Mouse (Mus musculus) heart, embryonic 12.5 days (tissue): Measurements from ENCODE around the gene Ppp6r3. TPM values are rescaled to one million over a fixed set of nuclear protein-coding genes. Genes with fewer than 3 reads are reported as not detected.

ENCODE experiments used
- ATAC-seq: fragments of 200-750 bp; cut with Nextera tagmentation; 2 replicates; pipeline ENCODE4 v1.8.0; 2017; ENCODE audit warnings: moderate TSS enrichment, moderate library complexity; ENCODE audit not compliant: insufficient number of reproducible peaks, low FRiP score
- H3K27ac ChIP-seq: fragments of 300-500 bp; sonication (generic); 2 replicates; pipeline ENCODE4 v1.5.1; 2016; ENCODE audit warnings: mild to moderate bottlenecking, moderate library complexity; ENCODE audit not compliant: poor library complexity, severe bottlenecking
- H3K27me3 ChIP-seq: fragments of 300-500 bp; sonication (generic); replicated peaks from 2 replicates; pipeline ENCODE4 v1.6.1; 2016; ENCODE audit warnings: mild to moderate bottlenecking, moderate library complexity
- H3K36me3 ChIP-seq: fragments of 300-500 bp; sonication (generic); 2 replicates; pipeline ENCODE4 v1.6.1; 2016; ENCODE audit warnings: mild to moderate bottlenecking, moderate library complexity
- H3K4me1 ChIP-seq: fragments of 300-500 bp; sonication (generic); replicated peaks from 2 replicates; pipeline ENCODE4 v1.6.1; 2016; ENCODE audit warnings: mild to moderate bottlenecking
- H3K4me2 ChIP-seq: fragments of 300-500 bp; sonication (generic); 2 replicates; pipeline ENCODE4 v1.6.1; 2016; ENCODE audit warnings: mild to moderate bottlenecking, moderate library complexity
- H3K4me3 ChIP-seq: fragments of 300-500 bp; sonication (generic); 2 replicates; pipeline ENCODE4 v1.5.1; 2016; ENCODE audit warnings: mild to moderate bottlenecking
- H3K9ac ChIP-seq: fragments of 300-500 bp; sonication (generic); 2 replicates; pipeline ENCODE4 v1.6.1; 2016; ENCODE audit warnings: mild to moderate bottlenecking, moderate library complexity
- H3K9me3 ChIP-seq: fragments of 300-500 bp; sonication (generic); replicated peaks from 2 replicates; pipeline ENCODE4 v1.6.1; 2016; ENCODE audit warnings: mild to moderate bottlenecking, moderate library complexity
- WGBS: fragments of 180-500 bp; shearing (Covaris S2); methylation state at CpG from one replicate; pipeline ENCODE4 v1.1.7; 2016; 5-methylcytosine and 5-hydroxymethylcytosine counted together
- polyA plus RNA-seq: library from polyadenylated mRNA; unstranded; fragments of >200 nt; fragmentation: Nextera tagmentation; extraction: Ambion mirVana; gene quantifications from 2 replicates; pipeline ENCODE4 v1.2.1, GENCODE M21; 2016

Gene Ppp6r3
- polyA plus RNA-seq, 1 experiment from 2014 or later = 59.5 TPM

GRCm38 (mm10) chr19:3519471-3520169 lies 55.9 kb downstream of the Ppp6r3 start:
- Histone ChIP-seq H3K9me3 (no peaks in the 10 kb centered on the region), H3K36me3 (peaks cover 68% of the 10 kb centered on the region), H3K27me3 (no peaks in the 10 kb centered on the region), H3K27ac (no peak overlapping the region), H3K4me3 (no peak overlapping the region), H3K4me1 (no peaks in the 10 kb centered on the region), H3K9ac (no peak overlapping the region), H3K4me2 (no peak overlapping the region)
- 94% methylated on average over 4 of the region's 4 CpGs for WGBS
- ATAC-seq = no peak

DNA sequence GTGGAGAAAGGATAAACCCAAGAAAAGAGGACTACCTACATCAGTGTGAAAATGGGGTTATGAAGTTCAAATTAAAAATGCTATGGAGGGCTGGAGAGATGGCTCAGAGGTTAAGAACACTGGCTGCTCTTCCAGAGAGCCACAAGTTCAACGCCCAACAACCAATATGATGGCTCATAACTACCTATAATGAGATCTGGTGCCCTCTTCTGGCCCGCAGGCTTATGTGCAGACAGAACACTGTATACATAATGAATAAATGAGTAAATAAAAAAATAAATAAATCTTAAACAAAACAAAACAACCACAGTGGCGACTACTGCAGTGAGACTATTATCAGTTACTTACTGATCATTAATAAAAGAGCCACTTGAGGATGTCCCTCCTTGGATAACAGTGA lies 78.3 kb downstream of the Ppp6r3 start:
- H3K9me3 ChIP-seq = no peaks in the 10 kb centered on the region
- 88% methylated on average over 3 of the region's 3 CpGs for WGBS
- H3K4me2 ChIP-seq = no peak overlapping the region
- H3K27ac ChIP-seq = no peak overlapping the region
- H3K9ac ChIP-seq = no peak overlapping the region
- 0 out of 2 replicates have a peak, but pooled peaks cover 6% of the 10 kb centered on the region for H3K4me1 ChIP-seq
- H3K4me3 ChIP-seq = no peak overlapping the region
- H3K27me3 ChIP-seq = no peaks in the 10 kb centered on the region
- no peak for ATAC-seq
- H3K36me3 ChIP-seq = peaks cover 70% of the 10 kb centered on the region

GRCm38 (mm10) chr19:3489826-3490225 lies 85.7 kb downstream of the Ppp6r3 start:
- ATAC-seq = no peak
- WGBS = 92% methylated on average over 4 of the region's 4 CpGs
- Histone ChIP-seq H3K4me1 (no peaks in the 10 kb centered on the region), H3K27ac (no peak overlapping the region), H3K9me3 (0 out of 2 replicates have a peak, but pooled peaks cover 2% of the 10 kb centered on the region), H3K4me3 (no peak overlapping the region), H3K4me2 (no peak overlapping the region), H3K9ac (no peak overlapping the region), H3K27me3 (no peaks in the 10 kb centered on the region), H3K36me3 (peaks cover 91% of the 10 kb centered on the region)

DNA sequence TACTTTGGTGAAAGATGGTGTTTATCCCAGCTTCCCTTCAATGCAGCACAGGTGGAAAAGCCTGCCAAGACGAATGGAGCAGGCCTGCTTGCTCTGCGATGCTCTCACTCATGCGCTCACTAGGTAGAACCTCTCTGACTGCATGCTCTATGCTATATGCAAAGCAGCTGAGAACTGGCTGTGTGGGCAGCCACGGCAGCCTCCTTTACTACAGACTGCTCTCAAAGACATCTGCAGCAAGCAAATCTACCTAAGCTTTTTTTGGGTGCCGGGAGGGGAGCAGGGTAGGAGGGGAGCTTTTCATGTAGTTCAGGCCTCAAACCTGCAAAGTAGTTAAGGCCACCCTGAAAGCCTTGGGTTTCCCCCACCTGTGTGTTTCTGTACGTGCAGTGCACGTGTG lies 92.7 kb downstream of the Ppp6r3 start:
- ATAC-seq = no peak
- 93% methylated on average over 7 of the region's 7 CpGs for WGBS
- 0 out of 2 replicates have a peak, but pooled peaks cover 2% of the 10 kb centered on the region for H3K9me3 ChIP-seq
- no peak overlapping the region for H3K4me3 ChIP-seq
- no peak overlapping the region for H3K27ac ChIP-seq
- no peaks in the 10 kb centered on the region for H3K4me1 ChIP-seq
- no peak overlapping the region for H3K9ac ChIP-seq
- H3K27me3 ChIP-seq = no peaks in the 10 kb centered on the region
- H3K4me2 ChIP-seq = no peak overlapping the region
- H3K36me3 ChIP-seq = peaks cover 82% of the 10 kb centered on the region

- Histone ChIP-seq H3K4me3 (no peak overlapping the region), H3K9ac (no peak overlapping the region), H3K27me3 (no peaks in the 10 kb centered on the region), H3K36me3 (peaks cover 77% of the 10 kb centered on the region), H3K9me3 (no peaks in the 10 kb centered on the region), H3K4me2 (no peak overlapping the region), H3K4me1 (no peaks in the 10 kb centered on the region; the same call in 1 of the 2 replicates), H3K27ac (no peak overlapping the region)
- 87% methylated on average over 8 of the region's 8 CpGs for WGBS
- ATAC-seq = no peak
Observed at GRCm38 (mm10) chr19:3480101-3480500, 95.4 kb downstream of the Ppp6r3 start.

- no peak for ATAC-seq
- Histone ChIP-seq H3K4me1 (no peaks in the 10 kb centered on the region; the same call in 1 of the 2 replicates), H3K4me3 (no peak overlapping the region), H3K4me2 (no peak overlapping the region), H3K27ac (no peak overlapping the region), H3K9me3 (no peaks in the 10 kb centered on the region), H3K27me3 (no peaks in the 10 kb centered on the region), H3K9ac (no peak overlapping the region), H3K36me3 (peaks cover 80% of the 10 kb centered on the region)
- WGBS = 91% methylated on average over 3 of the region's 3 CpGs
Observed at GRCm38 (mm10) chr19:3476996-3477395, 98.6 kb downstream of the Ppp6r3 start.

- Histone ChIP-seq H3K4me2 (no peak overlapping the region), H3K27me3 (no peaks in the 10 kb centered on the region), H3K9me3 (no peaks in the 10 kb centered on the region), H3K9ac (no peak overlapping the region), H3K27ac (no peak overlapping the region), H3K36me3 (peaks cover 92% of the 10 kb centered on the region), H3K4me1 (no peaks in the 10 kb centered on the region), H3K4me3 (no peak overlapping the region)
- WGBS = 84% methylated on average over 2 of the region's 2 CpGs
- no peak for ATAC-seq
Observed at GRCm38 (mm10) chr19:3471218-3471617, 104.3 kb downstream of the Ppp6r3 start.

GRCm38 (mm10) chr19:3467574-3467973 lies 108.0 kb downstream of the Ppp6r3 start:
- H3K4me3 ChIP-seq = no peak overlapping the region
- H3K9me3 ChIP-seq = no peaks in the 10 kb centered on the region
- no peak overlapping the region for H3K9ac ChIP-seq
- H3K4me2 ChIP-seq = no peak overlapping the region
- H3K27me3 ChIP-seq = no peaks in the 10 kb centered on the region
- ATAC-seq = no peak
- H3K27ac ChIP-seq = no peak overlapping the region
- H3K4me1 ChIP-seq = no peaks in the 10 kb centered on the region
- 94% methylated on average over 7 of the region's 7 CpGs for WGBS
- H3K36me3 ChIP-seq = peaks cover 99% of the 10 kb centered on the region

DNA sequence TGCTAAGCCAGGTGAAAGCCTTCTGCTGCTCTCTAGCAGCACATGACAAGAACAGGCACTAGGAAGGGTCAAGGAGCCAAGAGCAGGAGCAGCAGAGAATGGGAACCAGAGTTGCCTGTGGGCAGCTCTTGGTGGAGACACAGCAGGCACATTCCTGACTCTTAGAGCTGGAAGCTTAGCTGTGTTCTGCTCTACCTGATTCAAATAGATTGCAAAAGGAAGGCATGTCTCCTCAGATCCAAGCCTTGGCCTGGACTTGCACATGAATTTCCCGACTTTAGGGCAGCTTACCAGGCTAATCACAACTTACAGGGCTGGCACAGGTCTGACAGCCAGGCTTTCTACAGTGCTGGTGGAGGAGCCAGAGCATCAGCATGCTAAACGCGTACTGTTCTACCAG lies 115.6 kb downstream of the Ppp6r3 start:
- H3K9ac ChIP-seq = no peak overlapping the region
- WGBS = 95% methylated on average over 3 of the region's 3 CpGs
- no peak overlapping the region for H3K4me3 ChIP-seq
- no peak overlapping the region for H3K4me2 ChIP-seq
- H3K9me3 ChIP-seq = no peaks in the 10 kb centered on the region
- H3K27ac ChIP-seq = no peak overlapping the region
- ATAC-seq = no peak
- H3K4me1 ChIP-seq = no peaks in the 10 kb centered on the region
- H3K27me3 ChIP-seq = no peaks in the 10 kb centered on the region
- peaks cover 96% of the 10 kb centered on the region for H3K36me3 ChIP-seq

- Histone ChIP-seq H3K27me3 (no peaks in the 10 kb centered on the region), H3K9me3 (no peaks in the 10 kb centered on the region), H3K4me1 (no peaks in the 10 kb centered on the region), H3K4me2 (no peak overlapping the region), H3K4me3 (no peak overlapping the region), H3K36me3 (peaks cover 92% of the 10 kb centered on the region), H3K27ac (no peak overlapping the region), H3K9ac (no peak overlapping the region)
- 90% methylated on average over 6 of the region's 6 CpGs for WGBS
- no peak for ATAC-seq
Observed at GRCm38 (mm10) chr19:3458331-3459099, 117.0 kb downstream of the Ppp6r3 start.

DNA sequence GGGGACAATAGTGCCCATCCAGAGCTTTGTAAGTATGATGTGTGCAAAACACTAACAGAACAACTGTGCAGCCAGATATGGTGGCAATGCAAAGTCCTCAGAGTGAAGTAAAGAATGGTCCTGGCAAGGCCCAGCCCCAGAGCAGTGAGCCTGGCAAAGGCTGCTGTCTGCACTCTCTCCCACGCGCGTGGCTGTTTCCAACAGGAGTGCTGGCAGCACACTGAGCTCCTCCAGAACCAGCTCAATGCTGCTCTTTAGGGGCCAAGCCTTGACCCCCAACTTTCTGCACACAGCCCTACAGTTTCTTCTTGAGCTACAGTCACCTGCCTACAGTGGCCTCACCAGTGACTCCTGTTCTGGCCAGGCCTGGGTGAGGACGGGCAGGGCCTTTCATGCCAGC lies 117.8 kb downstream of the Ppp6r3 start:
- Histone ChIP-seq H3K9me3 (no peaks in the 10 kb centered on the region), H3K4me2 (no peak overlapping the region), H3K36me3 (peaks cover 91% of the 10 kb centered on the region), H3K4me3 (no peak overlapping the region), H3K27ac (no peak overlapping the region), H3K27me3 (no peaks in the 10 kb centered on the region), H3K9ac (no peak overlapping the region), H3K4me1 (no peaks in the 10 kb centered on the region)
- 95% methylated on average over 4 of the region's 4 CpGs for WGBS
- ATAC-seq = no peak
